Mouse (Mus musculus): ENCODE results near the gene Gm11114. TPM values are rescaled to one million over a fixed set of nuclear protein-coding genes. Genes with fewer than 3 reads are reported as not detected.

Gm11114 gene
- not detected in 2 replicates for total RNA-seq (2023)

GRCm38 (mm10) chr9:85312473-85312872 lies at the start of gene Gm11114:
Gm11114 (plus strand) TSS chr9:85312773.

GRCm38 (mm10) chr9:85327242-85328211 lies 15.0 kb downstream of the Gm11114 start, which contains the start of gene Tent5a:
Tent5a (minus strand) TSS chr9:85327348.

Other genes starting within 250 kb of the Gm11114 start
- gene Tent5a, start 14.6 kb downstream of the Gm11114 start, total RNA-seq (2023) = 14.9 and 17.9 TPM in 2 replicates